Mouse (Mus musculus) neural tube, embryonic 15.5 days (tissue): Measurements from ENCODE around the gene Anapc15-ps. TPM values are rescaled to one million over a fixed set of nuclear protein-coding genes. Genes with fewer than 3 reads are reported as not detected.
A peak's percentile ranks its signal among the peaks of the same experiment; 100 is the strongest.

Source experiments
- ATAC-seq: fragments of 200-750 bp; cut with Nextera tagmentation; 2 replicates; pipeline ENCODE4 v1.8.0; 2017; ENCODE audit warnings: mild to moderate bottlenecking, moderate TSS enrichment, moderate library complexity; ENCODE audit not compliant: low FRiP score
- H3K27ac ChIP-seq: fragments of 300-500 bp; sonication (generic); replicated peaks from 2 replicates; pipeline ENCODE4 v1.5.1; 2015; ENCODE audit warnings: mild to moderate bottlenecking, inconsistent platforms
- H3K27me3 ChIP-seq: fragments of 300-500 bp; sonication (generic); replicated peaks from 2 replicates; pipeline ENCODE4 v1.6.1; 2015; ENCODE audit warnings: inconsistent platforms
- H3K36me3 ChIP-seq: fragments of 300-500 bp; sonication (generic); 2 replicates; pipeline ENCODE4 v1.6.1; 2015; ENCODE audit warnings: inconsistent platforms
- H3K4me1 ChIP-seq: fragments of 300-500 bp; sonication (generic); 2 replicates; pipeline ENCODE4 v1.6.1; 2015; ENCODE audit warnings: inconsistent platforms
- H3K4me2 ChIP-seq: fragments of 300-500 bp; sonication (generic); 2 replicates; pipeline ENCODE4 v1.6.1; 2015; ENCODE audit warnings: inconsistent platforms, mild to moderate bottlenecking, moderate library complexity
- H3K4me3 ChIP-seq: fragments of 300-500 bp; sonication (generic); replicated peaks from 2 replicates; pipeline ENCODE4 v1.5.1; 2015; ENCODE audit warnings: mild to moderate bottlenecking, inconsistent platforms
- H3K9ac ChIP-seq: fragments of 300-500 bp; sonication (generic); replicated peaks from 2 replicates; pipeline ENCODE4 v1.6.1; 2015; ENCODE audit warnings: mild to moderate bottlenecking, inconsistent platforms
- H3K9me3 ChIP-seq: fragments of 300-500 bp; sonication (generic); replicated peaks from 2 replicates; pipeline ENCODE4 v1.6.1; 2016; ENCODE audit warnings: inconsistent platforms
- WGBS: fragments of 180-500 bp; shearing (Covaris S2); methylation state at CpG from one replicate; pipeline ENCODE4 v1.1.7; 2015; ENCODE audit warnings: mixed read lengths; 5-methylcytosine and 5-hydroxymethylcytosine counted together
- polyA plus RNA-seq: library from polyadenylated mRNA; unstranded; fragments of >200 nt; fragmentation: Nextera tagmentation; extraction: Ambion mirVana; gene quantifications from 2 replicates; pipeline ENCODE4 v1.2.1, GENCODE M21; 2015

Gene Anapc15-ps
- polyA plus RNA-seq, 1 experiment from 2014 or later, result not detected

DNA sequence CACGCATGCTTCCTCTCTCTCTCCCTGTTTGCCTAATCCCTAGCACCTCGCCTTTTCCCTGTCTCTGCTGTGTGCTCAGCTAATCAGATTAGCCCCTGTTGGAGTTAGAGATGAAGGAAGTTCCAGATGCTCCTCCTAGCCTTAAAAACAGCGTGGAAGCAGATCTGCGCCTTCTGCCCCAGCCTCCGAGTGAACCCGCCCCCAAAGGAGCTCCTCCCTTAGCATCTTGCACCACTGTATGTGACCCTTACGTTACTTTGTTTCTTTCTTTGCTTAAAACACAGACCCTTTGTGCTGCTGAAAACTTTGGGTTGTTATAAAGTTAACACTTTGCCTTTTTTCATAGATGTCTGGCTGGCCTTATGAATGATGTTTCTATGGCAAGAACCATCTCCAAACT, 15.8 kb upstream of the Anapc15-ps start:
- Histone ChIP-seq H3K36me3 (no peaks in the 10 kb centered on the region), H3K4me3 (no peak overlapping the region), H3K4me2 (no peak overlapping the region), H3K9me3 (no peaks in the 10 kb centered on the region), H3K9ac (no peak overlapping the region), H3K27ac (no peak overlapping the region), H3K4me1 (peaks cover 13% of the 10 kb centered on the region), H3K27me3 (no peaks in the 10 kb centered on the region)
- WGBS, result 81% methylated on average over 7 of the region's 7 CpGs
- no peak for ATAC-seq

DNA sequence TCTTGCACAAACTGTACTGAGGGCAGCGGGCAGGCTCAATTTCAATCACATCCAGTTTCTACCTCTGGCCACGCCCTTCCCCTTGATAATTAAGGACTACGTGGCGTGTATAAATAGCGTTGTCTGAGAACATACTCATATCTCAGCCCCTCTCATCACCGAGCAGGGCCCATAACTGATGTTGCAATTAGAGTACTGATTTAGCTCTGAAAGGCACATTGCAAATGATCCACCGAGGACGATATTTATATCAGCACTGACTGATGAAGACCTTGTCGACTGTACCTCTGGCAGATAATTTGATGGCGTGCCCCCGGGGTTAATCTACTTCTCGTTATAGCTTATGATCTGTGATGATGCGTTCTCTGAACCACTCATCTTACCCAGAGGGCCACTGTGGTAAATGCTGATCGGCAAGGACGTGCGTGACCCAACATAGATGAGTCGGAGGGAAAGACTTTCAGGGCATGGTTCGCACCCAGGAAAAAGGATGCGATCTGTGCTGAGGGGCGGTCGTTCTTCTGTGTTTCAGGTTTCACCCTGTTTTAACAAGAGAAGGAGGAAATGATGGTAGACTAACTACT, 14.4 kb upstream of the Anapc15-ps start:
- no peak overlapping the region for H3K4me3 ChIP-seq
- ATAC-seq, result no peak
- no peak overlapping the region for H3K27ac ChIP-seq
- 52% methylated on average over 21 of the region's 21 CpGs for WGBS
- H3K27me3 ChIP-seq, result no peaks in the 10 kb centered on the region
- no peak overlapping the region for H3K4me2 ChIP-seq
- H3K9ac ChIP-seq, result no peak overlapping the region
- H3K4me1 ChIP-seq, result peaks cover 13% of the 10 kb centered on the region
- no peaks in the 10 kb centered on the region for H3K36me3 ChIP-seq
- H3K9me3 ChIP-seq, result no peaks in the 10 kb centered on the region

DNA sequence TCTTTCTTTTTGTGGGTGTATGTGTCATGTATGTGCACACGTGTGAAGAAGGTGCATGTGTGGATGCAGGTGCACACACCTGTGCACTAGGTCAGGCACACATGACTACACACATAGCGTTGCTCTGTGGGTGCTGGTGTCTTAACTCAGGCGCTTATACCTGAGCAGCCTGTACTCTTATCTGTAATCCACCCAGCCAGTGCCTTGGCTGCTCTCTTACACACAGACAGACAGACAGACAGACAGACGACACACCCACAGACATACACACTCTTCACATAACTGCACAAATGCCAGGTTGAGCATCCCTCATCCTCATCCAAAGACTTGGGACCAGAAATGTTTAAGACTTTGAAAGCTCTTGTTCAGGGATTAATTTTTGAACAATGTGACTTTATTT, 12.8 kb upstream of the Anapc15-ps start:
- Histone ChIP-seq H3K27ac (no peak overlapping the region), H3K36me3 (no peaks in the 10 kb centered on the region), H3K4me3 (no peak overlapping the region), H3K4me2 (no peak overlapping the region), H3K27me3 (no peaks in the 10 kb centered on the region), H3K4me1 (peaks cover 13% of the 10 kb centered on the region), H3K9ac (no peak overlapping the region), H3K9me3 (no peaks in the 10 kb centered on the region)
- 92% methylated on average over 4 of the region's 4 CpGs for WGBS
- no peak for ATAC-seq

DNA sequence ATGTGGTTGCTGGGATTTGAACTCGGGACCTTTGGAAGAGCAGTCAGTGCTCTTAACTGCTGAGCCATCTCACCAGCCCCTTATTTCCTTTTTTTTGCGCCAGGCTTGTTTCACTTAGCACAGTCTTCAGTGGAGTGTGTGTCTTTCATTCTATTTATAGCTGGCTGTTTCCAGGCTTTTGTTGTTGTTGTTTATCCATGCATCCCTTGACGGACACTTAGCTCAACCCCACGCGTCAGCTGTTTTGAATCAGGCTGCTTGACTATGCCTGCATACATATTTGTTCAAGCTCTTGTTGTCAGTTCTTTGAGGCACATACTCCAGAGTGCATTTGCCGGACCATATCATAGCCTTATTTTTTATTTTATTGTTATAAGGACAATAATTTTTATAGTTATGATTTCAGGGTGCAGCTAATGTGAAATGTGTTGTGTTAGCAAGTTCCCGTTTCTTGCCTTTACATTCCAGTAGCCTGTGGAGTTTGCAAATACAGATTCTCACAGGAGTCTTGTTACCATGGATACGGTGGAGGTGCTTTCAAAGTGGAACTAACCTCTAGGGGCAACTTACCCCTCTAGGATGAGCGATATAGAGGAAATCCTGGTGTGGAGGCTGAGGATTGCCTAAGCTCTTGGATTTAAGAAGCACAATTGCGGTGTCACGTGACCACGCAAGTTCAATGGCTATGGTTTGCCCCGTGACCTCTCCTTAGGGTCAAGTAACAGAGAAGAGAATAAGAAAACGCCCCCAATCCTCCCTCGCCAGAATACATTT, 11.7 kb upstream of the Anapc15-ps start:
- WGBS, result 22% methylated on average over 15 of the region's 15 CpGs
- no peaks in the 10 kb centered on the region for H3K9me3 ChIP-seq
- no peak overlapping the region for H3K9ac ChIP-seq
- peak overlapping the region; percentile 64 for H3K27ac ChIP-seq
- H3K4me1 ChIP-seq, result peaks cover 21% of the 10 kb centered on the region
- no peaks in the 10 kb centered on the region for H3K36me3 ChIP-seq
- no peak overlapping the region for H3K4me3 ChIP-seq
- no peaks in the 10 kb centered on the region for H3K27me3 ChIP-seq
- peak overlapping the region; percentile 31 for H3K4me2 ChIP-seq
- ATAC-seq, result peak; percentile 87

DNA sequence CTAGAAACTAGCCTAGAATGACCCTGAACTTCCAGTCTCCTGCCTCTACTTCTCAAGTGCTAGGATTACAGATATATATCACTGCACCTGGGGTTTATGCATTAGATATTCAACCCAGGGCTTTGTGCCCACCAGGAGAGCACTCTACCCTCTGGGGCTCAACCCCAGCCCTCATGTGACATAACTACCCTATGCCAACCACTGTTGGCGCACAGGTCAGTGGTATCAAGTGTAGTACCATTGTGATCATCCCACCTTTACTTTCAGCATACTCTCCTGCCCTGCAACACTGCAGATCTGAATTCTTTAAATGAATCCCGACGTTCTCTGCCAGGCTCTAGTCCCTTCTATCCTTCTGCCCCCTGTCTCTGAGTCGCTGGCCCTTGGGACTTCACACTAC, 11.0 kb upstream of the Anapc15-ps start:
- no peak for ATAC-seq
- H3K27ac ChIP-seq, result peak overlapping the region; percentile 64; the same call in 1 of the 2 replicates
- H3K9me3 ChIP-seq, result no peaks in the 10 kb centered on the region

DNA sequence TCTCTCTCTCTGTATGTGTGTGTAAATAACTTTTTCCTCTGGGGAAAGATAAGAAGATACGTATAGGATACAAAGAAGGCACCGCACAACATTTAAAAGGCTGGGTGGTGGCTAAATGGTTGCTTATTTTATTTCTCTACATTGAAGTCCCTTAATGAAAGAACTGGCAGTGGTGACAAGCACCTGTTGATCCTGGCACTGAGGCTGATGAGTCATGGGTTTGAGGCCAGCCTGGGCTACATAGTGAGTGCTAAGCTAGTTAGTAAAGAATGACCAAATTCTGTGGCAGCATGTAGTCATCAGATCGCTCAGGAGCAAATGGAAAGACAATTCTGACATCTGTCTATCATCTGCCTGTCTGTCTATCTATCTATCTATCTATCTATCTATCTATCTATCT, 10.5 kb upstream of the Anapc15-ps start:
- H3K9me3 ChIP-seq, result no peaks in the 10 kb centered on the region
- H3K4me2 ChIP-seq, result no peak overlapping the region
- no peaks in the 10 kb centered on the region for H3K27me3 ChIP-seq
- no peaks in the 10 kb centered on the region for H3K36me3 ChIP-seq
- WGBS, result 95% methylated on average over 3 of the region's 3 CpGs
- no peak overlapping the region for H3K4me3 ChIP-seq
- H3K27ac ChIP-seq, result no peak overlapping the region
- no peak overlapping the region for H3K9ac ChIP-seq
- ATAC-seq, result no peak
- peaks cover 23% of the 10 kb centered on the region for H3K4me1 ChIP-seq

More for the DNA sequence above, 11.0 kb upstream of the Anapc15-ps start:
- no peak overlapping the region for H3K9ac ChIP-seq
- no peak overlapping the region for H3K4me3 ChIP-seq
- no peaks in the 10 kb centered on the region for H3K27me3 ChIP-seq
- H3K4me2 ChIP-seq, result no peak overlapping the region
- 97% methylated on average over 4 of the region's 4 CpGs for WGBS
- peaks cover 23% of the 10 kb centered on the region for H3K4me1 ChIP-seq
- no peaks in the 10 kb centered on the region for H3K36me3 ChIP-seq

DNA sequence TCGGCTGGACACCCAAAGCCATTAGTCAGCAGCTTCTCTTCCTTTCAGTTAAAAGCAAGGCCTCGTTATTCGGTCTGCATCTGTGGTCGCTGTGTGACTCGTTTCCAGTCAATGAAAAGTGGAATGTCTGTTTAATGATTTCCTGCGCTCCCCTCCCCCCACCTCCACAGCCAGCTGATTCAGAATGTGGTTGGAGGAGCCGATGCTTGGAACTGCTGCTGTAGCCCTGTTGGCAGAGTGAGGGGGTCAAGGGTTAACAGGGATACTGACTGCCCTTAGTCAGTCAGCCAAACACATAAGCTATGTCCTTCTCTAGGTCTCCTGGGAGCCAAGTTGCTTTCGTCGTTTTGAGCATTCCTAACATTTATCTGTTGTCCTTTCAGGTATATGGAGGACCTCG, 9.7 kb upstream of the Anapc15-ps start:
- no peak overlapping the region for H3K4me3 ChIP-seq
- 71% methylated on average over 10 of the region's 10 CpGs for WGBS
- H3K4me1 ChIP-seq, result peaks cover 23% of the 10 kb centered on the region
- no peak overlapping the region for H3K9ac ChIP-seq
- H3K9me3 ChIP-seq, result no peaks in the 10 kb centered on the region
- H3K27me3 ChIP-seq, result no peaks in the 10 kb centered on the region
- no peaks in the 10 kb centered on the region for H3K36me3 ChIP-seq
- no peak for ATAC-seq
- H3K4me2 ChIP-seq, result no peak overlapping the region
- no peak overlapping the region for H3K27ac ChIP-seq

DNA sequence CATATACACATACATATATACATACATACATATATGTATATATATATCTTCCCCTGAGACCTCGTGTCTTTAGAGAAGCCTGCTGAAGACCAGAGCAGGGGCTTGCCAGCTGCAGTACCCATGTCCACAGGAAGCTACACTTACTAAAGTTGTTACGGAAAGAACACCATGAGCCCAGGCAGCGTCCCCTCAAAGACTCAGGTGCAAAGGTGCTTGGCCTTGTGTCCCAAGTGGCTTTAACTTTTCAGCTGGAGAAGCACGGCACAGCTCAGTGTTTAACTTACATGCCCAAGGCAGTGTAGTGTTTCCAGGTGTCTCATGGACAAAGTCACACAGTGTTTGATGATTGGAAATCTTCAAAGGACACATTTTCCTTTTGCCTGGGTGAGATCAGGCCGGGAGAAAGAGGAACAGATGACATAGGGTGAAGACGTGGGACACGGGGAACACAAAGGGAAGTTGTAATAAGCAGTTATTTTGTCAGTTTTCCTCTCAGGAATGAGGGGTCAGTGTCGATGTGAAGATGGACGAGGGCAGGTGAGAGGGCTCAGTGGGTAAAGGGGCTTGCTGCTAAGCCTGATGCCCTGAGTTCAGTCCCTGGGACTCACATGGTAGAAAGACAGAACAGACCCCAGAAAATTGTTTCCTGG, 9.0 kb upstream of the Anapc15-ps start:
- Histone ChIP-seq H3K4me2 (no peak overlapping the region), H3K9me3 (no peaks in the 10 kb centered on the region), H3K36me3 (no peaks in the 10 kb centered on the region), H3K27me3 (no peaks in the 10 kb centered on the region), H3K9ac (no peak overlapping the region), H3K4me3 (no peak overlapping the region), H3K4me1 (peaks cover 24% of the 10 kb centered on the region), H3K27ac (no peak overlapping the region)
- 89% methylated on average over 9 of the region's 9 CpGs for WGBS
- no peak for ATAC-seq

DNA sequence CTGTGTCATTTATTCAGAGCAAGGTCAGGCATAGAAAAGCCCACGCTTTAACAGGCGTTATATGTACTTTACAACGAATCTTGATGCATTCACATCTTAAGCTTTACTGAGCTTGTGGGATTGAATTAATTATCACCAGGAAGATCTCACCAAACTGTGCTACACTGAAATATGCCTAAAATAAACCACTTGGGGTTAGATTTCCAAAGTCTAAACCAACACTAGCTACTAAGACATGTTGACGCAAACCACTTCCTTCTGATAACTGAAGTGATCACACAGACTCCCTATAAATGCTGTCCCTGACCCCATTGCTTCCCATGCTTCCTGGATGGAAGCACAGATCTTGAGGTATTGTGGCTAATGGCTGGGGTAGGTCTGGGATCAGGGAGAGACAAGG, 8.2 kb upstream of the Anapc15-ps start:
- Histone ChIP-seq H3K9me3 (no peaks in the 10 kb centered on the region), H3K27ac (no peak overlapping the region), H3K36me3 (no peaks in the 10 kb centered on the region), H3K9ac (no peak overlapping the region), H3K4me1 (peaks cover 24% of the 10 kb centered on the region), H3K4me3 (no peak overlapping the region), H3K27me3 (no peaks in the 10 kb centered on the region), H3K4me2 (peak overlapping the region; percentile 45; the same call in 1 of the 2 replicates)
- no peak for ATAC-seq
- 88% methylated on average over 4 of the region's 4 CpGs for WGBS

DNA sequence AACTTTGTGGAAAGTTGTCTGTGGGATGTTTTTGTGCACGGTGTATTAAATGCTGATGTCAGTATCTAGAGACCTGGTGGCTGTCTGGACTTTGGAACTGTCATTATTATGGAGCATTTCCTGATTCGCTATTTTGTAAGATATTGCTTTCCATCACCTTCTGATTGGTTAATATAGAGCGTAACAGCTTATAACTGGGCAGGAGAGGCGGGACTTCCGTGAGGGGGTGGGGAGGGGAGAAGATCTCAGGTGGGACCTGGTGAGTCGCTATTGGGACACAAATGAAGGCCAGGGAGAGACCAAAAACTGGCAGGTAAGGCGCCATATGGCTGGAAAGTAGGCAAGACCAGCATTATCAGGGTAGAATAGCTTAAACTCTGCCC, 7.8 kb upstream of the Anapc15-ps start:
- Histone ChIP-seq H3K27me3 (no peaks in the 10 kb centered on the region), H3K4me2 (peak overlapping the region; percentile 45), H3K4me1 (peaks cover 24% of the 10 kb centered on the region), H3K36me3 (no peaks in the 10 kb centered on the region), H3K9ac (no peak overlapping the region), H3K4me3 (0 out of 2 replicates have a peak overlapping the region, but pooled peaks have one; percentile 8), H3K9me3 (no peaks in the 10 kb centered on the region), H3K27ac (no peak overlapping the region)
- no peak for ATAC-seq
- WGBS, result 57% methylated on average over 7 of the region's 7 CpGs

DNA sequence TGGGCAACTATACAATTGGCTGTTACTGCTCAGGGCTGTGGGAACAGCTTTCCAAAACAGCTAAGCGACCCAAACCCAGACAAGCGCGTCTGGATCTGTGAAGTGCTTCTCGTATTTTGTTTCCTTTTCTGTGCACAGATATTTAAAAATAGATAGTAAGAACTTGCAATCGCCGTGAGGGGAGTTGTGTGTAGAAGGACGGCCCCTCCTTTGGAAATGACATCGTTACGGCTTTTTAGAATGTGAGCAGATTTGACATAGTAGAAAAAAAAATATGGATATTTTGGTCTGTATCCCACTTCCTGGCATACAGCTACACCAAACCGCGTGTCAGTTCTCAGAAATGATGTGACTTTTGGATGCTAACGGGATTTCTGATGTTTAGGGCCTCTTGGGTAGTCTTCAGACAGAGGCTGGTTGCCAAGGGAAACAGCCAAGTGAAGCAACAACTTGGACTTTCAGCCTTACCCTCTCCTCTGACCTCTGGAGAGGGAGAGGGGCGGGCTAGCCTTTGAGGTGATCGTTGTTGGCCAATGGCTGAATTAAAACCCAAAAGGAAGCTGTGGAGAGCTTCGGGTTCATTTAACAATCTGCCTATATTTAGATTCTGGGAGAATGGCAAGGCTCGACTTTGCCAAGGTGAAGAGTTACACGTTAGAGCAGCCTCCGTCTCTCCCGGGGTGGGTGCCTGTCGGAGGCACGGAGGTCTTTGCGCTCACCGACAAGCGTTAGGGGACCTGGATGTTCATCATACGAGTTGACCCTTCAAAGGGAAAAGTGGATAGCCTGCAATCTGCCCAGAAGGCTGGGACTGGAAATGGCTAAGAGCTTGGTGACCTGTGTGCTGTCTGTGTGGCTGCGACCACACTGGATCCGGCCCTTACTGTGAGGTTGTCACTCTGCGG, 7.2 kb upstream of the Anapc15-ps start:
- Histone ChIP-seq H3K9ac (no peak overlapping the region), H3K4me1 (peaks cover 24% of the 10 kb centered on the region)

More for the DNA sequence above, 7.2 kb upstream of the Anapc15-ps start:
- Histone ChIP-seq H3K27me3 (no peaks in the 10 kb centered on the region), H3K4me2 (peak overlapping the region; percentile 45), H3K36me3 (no peaks in the 10 kb centered on the region), H3K27ac (0 out of 2 replicates have a peak overlapping the region, but pooled peaks have one; percentile 10), H3K9me3 (no peaks in the 10 kb centered on the region), H3K4me3 (0 out of 2 replicates have a peak overlapping the region, but pooled peaks have one; percentile 8)
- ATAC-seq, result no peak
- 43% methylated on average over 28 of the region's 28 CpGs for WGBS
